Mouse (Mus musculus): ENCODE measurements around the gene Cdk2ap2. TPM values are rescaled to one million over a fixed set of nuclear protein-coding genes. Genes with fewer than 3 reads are reported as not detected.
"Not testable (repeated sequence)": the region's sequence is repeated elsewhere in the genome, so short reads cannot be mapped to it uniquely, and the experiment has no call there.

The Cdk2ap2 gene
- polyA plus RNA-seq (2015; fragmentation: Nextera tagmentation; extraction: Ambion mirVana), result 78.7 and 82.1 TPM in 2 replicates

DNA sequence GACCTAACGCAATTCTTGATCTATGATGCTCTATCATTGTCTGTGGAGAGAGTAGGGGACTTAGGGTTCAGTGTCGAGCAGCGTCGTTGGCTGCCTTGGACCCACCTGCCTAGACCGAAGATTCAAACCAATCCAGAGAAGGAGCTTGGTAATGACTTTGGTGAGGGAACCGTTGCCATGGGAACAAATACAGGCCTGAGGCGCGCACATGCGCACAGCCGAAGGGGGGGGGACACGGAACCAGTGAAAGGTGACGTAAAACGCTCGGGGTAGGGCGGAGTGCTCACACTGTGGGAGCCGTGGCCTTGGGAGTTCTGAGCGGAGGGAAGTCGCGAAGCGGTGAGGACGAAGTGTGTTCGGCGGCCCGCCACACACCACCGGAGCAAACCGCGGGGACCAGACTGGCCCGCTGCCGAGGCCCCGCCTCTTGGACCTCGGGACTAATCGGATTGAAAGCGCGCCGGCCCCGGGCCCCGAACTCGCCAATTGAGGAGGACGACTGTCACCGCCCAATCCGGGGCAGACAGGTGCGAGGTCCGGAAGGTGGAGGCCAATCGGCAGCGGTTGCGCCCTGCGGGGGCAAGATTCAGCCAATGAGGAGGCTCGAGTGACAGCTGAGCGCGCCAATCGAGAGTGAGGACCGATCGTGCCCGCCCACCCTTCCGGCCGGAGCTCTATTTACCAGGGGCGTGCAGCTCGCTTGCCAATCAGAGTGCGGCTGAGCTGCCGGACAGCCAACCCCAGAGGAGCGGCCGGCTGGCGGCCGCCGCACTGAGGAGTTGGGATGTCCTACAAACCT lies at the start of gene Cdk2ap2:
TSS of gene Cdk2ap2 (plus strand) at position 541 of the 799 bp plus-strand sequence.
- Histone ChIP-seq H3K4me3 (replicated peaks) (peak within 1 kb of the TSS; percentile 54), H3K4me1 (replicated peaks) (peaks cover 53% of the 10 kb centered on the region), H3K4me2 (replicated peaks) (peak within 1 kb of the TSS; percentile 64), H3K9ac (replicated peaks) (peak within 1 kb of the TSS; percentile 65), H3K27ac (peak within 1 kb of the TSS; percentile 87), H3K36me3 (no peaks in the 10 kb centered on the region), H3K9me3 (no peaks in the 10 kb centered on the region), H3K27me3 (peaks cover 6% of the 10 kb centered on the region)
- ATAC-seq, result peak; percentile 94
- under 1% methylated on average over 65 of the region's 65 CpGs for WGBS

DNA sequence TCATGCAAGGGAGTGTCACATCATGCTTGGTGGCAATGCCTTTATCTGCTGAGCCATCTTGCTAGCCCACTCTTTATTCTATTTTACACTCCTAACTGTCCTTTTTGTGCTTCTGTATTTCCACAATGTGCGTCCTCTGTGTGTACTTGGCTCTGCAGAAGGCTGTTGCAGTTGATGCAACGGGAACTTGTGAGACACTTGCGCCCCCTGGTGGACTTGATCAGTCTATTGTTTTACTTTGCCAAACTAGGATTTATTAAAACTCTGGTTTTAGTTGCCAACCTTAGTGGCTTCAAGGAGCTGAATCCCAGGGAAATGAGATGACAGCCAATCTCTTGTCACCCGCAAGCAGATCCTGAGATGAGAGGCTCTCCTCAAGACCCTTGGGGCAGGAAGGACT lies 49.1 kb upstream of the Cdk2ap2 start:
- Histone ChIP-seq H3K27me3 (no peaks in the 10 kb centered on the region), H3K27ac (no peak overlapping the region), H3K9me3 (no peaks in the 10 kb centered on the region), H3K36me3 (no peaks in the 10 kb centered on the region), H3K9ac (replicated peaks) (no peak overlapping the region), H3K4me2 (replicated peaks) (no peak overlapping the region), H3K4me1 (replicated peaks) (no peaks in the 10 kb centered on the region), H3K4me3 (replicated peaks) (no peak overlapping the region)
- no peak for ATAC-seq
- 19% methylated on average over 4 of the region's 4 CpGs for WGBS

DNA sequence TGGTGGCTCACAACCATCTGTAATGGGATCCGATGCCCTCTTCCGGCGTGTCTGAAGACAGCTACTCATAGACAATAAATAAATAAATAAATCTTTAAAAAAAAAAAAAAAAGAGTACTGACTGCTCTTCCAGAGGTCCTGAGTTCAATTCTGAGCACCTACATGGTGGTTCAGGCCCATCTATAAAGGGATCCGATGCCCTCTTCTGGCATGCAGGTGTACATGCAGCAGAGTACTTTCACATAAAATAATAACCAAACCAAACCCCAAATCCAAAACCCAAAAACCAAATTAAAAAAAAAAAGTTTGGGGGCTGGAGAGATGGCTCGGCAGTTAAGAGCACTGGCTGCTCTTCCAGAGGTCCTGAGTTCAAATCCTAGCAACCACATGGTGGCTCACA lies 47.9 kb upstream of the Cdk2ap2 start:
- H3K4me3 ChIP-seq (replicated peaks); H3K27me3 ChIP-seq; H3K4me1 ChIP-seq (replicated peaks); H3K4me2 ChIP-seq (replicated peaks); H3K9me3 ChIP-seq; H3K36me3 ChIP-seq; H3K9ac ChIP-seq (replicated peaks); H3K27ac ChIP-seq; ATAC-seq: not testable (repeated sequence)
- 75% methylated on average over 5 of the region's 5 CpGs for WGBS

DNA sequence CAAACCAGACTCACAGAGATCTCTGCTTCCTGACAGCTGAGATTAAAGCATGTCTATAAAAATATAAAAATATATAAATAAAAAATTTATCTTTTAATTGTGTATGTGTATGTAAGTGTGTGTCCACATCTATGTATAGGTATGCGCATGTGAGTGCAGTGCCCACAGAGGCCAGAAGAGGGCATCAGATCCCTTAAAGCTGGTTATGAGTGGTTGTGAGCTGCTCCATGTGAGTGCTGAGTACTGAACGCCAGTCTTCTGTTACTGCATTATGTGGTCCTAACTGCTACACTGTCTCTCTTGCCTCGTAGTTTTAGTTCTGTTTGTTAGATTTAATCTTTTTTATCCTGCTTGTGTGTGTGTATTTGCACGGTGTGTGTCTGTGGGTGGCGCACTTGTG lies 46.0 kb upstream of the Cdk2ap2 start:
- no peak overlapping the region for H3K9ac ChIP-seq (replicated peaks)
- no peak overlapping the region for H3K27ac ChIP-seq
- no peaks in the 10 kb centered on the region for H3K4me1 ChIP-seq (replicated peaks)
- H3K4me3 ChIP-seq (replicated peaks), result no peak overlapping the region
- no peaks in the 10 kb centered on the region for H3K36me3 ChIP-seq
- no peak overlapping the region for H3K4me2 ChIP-seq (replicated peaks)
- no peaks in the 10 kb centered on the region for H3K9me3 ChIP-seq
- no peak for ATAC-seq
- WGBS, result 95% methylated on average over 5 of the region's 5 CpGs
- no peaks in the 10 kb centered on the region for H3K27me3 ChIP-seq

DNA sequence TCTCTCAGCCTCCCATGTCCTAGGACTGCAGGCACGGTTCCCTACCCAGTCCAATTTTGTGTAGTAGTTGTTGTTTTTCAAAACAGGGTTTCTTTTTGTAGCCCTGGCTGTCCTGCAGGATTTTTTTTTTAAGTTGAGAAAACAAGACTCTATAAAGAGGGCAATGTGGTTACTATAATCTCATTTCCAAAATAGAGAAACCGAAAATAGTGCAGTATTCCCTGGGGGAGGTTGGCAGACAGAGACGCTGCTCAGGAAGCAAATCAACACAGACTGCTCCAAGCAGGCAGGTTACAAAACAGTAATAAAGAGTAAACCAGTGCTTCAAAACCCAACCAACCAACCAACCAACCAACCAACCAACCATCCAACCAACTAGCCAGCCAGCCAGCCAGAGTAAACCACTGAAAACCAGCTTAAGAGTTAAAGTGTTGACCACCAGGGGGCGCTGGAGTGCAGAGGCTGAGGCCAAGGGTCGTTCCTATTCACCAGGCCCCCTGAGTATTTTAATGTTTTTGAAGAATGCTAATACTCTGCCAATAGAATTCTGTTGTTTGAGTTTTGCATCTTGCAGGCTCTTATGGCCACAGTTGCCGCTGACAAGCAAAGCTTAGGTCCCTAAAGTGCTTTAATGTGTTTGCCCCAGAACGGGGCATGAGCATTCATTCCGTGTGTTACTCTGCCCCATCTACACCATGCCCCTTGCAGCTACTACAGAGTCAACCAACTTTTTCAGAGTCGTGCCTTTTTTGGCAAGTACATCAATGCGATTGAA lies 45.1 kb upstream of the Cdk2ap2 start:
- Histone ChIP-seq H3K9me3 (no peaks in the 10 kb centered on the region), H3K4me1 (replicated peaks) (no peaks in the 10 kb centered on the region), H3K4me2 (replicated peaks) (no peak overlapping the region), H3K27ac (no peak overlapping the region), H3K4me3 (replicated peaks) (no peak overlapping the region), H3K9ac (replicated peaks) (no peak overlapping the region), H3K27me3 (no peaks in the 10 kb centered on the region), H3K36me3 (no peaks in the 10 kb centered on the region)
- WGBS, result 56% methylated on average over 10 of the region's 10 CpGs
- ATAC-seq, result no peak

DNA sequence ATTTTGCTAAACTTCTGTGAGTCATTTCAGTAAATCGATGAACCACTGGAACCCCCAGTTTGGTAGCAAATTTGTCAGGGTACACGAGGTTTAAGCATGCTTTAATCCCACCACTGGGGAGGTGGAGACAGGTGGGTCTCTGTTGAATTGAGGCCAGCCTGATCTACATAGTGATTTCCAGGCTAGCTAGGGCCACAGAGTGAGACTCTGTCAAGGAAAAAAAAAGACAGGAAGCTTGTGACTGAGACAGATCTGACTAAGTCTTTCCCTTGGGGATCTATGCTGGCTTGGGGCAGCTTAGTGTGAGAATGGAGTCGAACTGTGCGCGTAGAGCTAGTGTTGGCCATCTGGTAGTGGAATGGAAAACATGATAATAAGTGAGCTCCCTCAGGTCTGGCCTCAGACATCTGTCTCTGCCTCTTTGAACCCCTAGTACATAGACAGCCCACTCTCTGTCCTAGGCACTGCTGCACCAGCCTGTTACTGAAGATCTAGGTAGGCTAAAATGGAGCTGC lies 44.4 kb upstream of the Cdk2ap2 start:
- Histone ChIP-seq H3K9me3 (no peaks in the 10 kb centered on the region), H3K36me3 (no peaks in the 10 kb centered on the region), H3K9ac (replicated peaks) (no peak overlapping the region), H3K4me2 (replicated peaks) (no peak overlapping the region), H3K4me3 (replicated peaks) (no peak overlapping the region), H3K27me3 (no peaks in the 10 kb centered on the region), H3K4me1 (replicated peaks) (no peaks in the 10 kb centered on the region), H3K27ac (no peak overlapping the region)
- no peak for ATAC-seq
- 68% methylated on average over 5 of the region's 5 CpGs for WGBS

DNA sequence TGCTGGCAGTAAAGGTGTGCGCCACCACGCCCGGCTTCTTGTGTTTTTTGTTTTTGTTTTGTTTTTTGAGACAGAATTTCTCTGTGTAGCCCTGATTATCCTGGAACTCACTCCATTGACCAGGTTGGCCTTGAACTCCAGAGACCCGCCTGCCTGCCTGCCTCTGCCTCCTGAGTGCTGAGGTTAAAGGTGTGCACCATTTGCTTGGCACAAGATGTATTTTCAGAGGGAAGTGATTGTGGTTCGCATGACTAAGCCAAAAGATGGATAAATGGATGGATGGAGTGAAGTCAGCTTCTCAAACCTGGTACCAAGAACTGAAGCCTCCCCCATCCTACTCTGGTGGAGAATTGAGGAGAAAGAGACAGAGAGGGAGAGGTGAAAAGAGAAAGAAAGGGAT lies 42.4 kb upstream of the Cdk2ap2 start:
- ATAC-seq, result no peak

DNA sequence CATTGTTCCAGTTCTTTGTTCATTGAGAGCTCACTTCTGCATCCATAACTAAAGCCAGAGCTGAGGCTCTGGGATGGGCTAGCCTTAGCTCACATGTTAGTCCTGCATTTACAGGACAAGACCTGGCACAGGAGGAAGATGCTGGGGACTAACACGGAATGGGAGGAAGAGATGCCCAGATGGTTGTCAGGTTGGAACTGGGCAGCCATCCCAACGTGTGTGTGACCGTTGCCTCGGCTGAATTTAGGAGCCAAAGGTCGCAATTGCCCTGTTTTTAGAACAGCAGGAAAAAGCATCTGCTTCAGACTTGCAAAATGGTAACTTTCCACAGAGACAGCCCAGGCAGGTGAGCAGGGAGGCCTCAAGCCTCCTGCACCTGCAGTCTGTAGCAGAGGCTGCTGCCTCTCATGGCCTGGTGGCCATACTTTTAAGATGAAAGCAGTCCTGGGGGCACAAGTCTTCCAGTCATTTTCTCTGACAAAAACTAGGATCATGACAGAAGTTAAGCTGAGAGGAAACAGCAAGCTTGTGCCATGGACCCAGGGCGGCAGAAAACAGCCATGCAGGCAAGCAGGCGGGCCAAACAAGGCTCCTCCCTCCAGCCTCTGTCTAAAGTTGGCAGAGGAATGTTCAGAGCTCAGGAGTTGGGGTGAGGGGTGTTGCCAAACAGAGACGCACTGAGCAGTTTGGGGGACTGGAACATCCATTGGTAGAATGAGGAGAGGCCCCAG lies 41.6 kb upstream of the Cdk2ap2 start:
- Histone ChIP-seq H3K36me3 (no peaks in the 10 kb centered on the region), H3K27me3 (no peaks in the 10 kb centered on the region), H3K4me1 (replicated peaks) (no peaks in the 10 kb centered on the region), H3K4me2 (replicated peaks) (no peak overlapping the region), H3K9ac (replicated peaks) (no peak overlapping the region), H3K9me3 (no peaks in the 10 kb centered on the region), H3K4me3 (replicated peaks) (no peak overlapping the region), H3K27ac (no peak overlapping the region)
- 66% methylated on average over 8 of the region's 8 CpGs for WGBS
- no peak for ATAC-seq

More for the DNA sequence above, 42.4 kb upstream of the Cdk2ap2 start:
- Histone ChIP-seq H3K27ac (no peak overlapping the region), H3K36me3 (no peaks in the 10 kb centered on the region), H3K9me3 (no peaks in the 10 kb centered on the region), H3K4me1 (replicated peaks) (no peaks in the 10 kb centered on the region), H3K4me2 (replicated peaks) (no peak overlapping the region), H3K9ac (replicated peaks) (no peak overlapping the region), H3K27me3 (no peaks in the 10 kb centered on the region), H3K4me3 (replicated peaks) (no peak overlapping the region)
- WGBS, result 87% methylated on average over 5 of the region's 5 CpGs

DNA sequence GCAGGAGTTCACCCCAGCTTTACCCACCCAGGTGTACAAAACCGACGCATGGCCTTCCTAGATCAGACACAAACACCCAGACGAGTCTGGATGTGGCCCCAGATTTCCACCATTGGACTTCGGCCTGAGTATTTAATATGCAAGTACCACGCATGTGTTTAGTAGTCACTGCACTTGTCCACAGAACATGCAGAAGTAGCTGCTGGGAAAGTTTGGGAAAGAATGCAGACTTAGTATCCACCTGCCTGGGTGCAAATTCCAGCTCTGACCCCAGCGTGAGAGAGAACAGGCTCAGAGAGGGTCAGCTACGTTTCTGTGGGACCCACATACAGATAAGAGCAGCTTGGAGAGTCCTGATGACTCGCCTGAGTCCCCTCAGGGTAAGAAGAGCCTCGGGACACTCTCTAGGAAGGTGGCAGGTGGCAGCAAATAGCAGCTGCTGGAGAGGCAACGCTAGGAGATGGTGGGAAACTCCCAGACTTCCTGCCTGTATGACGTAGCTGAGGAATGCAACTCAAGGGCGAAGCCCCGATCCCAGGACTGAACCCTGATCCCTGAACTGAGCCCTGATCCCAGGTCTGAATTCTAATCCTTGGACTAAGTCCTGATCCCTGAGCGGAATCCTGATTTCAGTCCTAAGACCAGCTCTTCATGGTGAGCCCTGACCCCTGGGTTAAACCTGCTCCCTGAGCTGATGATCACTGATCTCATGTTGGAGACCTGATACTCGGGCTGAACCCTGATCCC lies 40.9 kb upstream of the Cdk2ap2 start:
- H3K9me3 ChIP-seq, result no peaks in the 10 kb centered on the region
- ATAC-seq, result no peak
- no peaks in the 10 kb centered on the region for H3K4me1 ChIP-seq (replicated peaks)
- H3K9ac ChIP-seq (replicated peaks), result no peak overlapping the region
- no peak overlapping the region for H3K4me3 ChIP-seq (replicated peaks)
- H3K27me3 ChIP-seq, result no peaks in the 10 kb centered on the region
- WGBS, result 71% methylated on average over 15 of the region's 15 CpGs
- H3K27ac ChIP-seq, result no peak overlapping the region
- H3K4me2 ChIP-seq (replicated peaks), result no peak overlapping the region
- H3K36me3 ChIP-seq, result no peaks in the 10 kb centered on the region

DNA sequence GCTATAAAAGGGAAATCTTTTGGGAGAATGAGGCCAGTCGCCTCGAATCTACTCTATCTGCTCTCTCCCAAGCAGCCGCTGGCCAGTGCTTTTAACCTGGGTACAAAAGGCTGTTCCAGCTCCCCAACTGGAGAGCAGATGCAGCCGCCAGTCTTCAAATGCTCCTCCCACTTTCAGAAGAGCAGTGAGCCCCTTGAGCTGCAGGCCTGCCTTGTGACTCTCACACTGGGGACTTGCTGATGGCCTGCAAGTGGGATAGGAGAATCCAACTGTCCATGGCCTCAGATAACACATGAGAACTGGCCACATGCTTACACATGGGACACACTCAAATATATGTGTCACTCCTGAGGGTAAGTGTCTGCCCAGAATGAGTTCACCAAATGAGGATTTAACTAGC lies 40.3 kb upstream of the Cdk2ap2 start:
- Histone ChIP-seq H3K4me1 (replicated peaks) (no peaks in the 10 kb centered on the region), H3K27me3 (no peaks in the 10 kb centered on the region), H3K9ac (replicated peaks) (no peak overlapping the region), H3K9me3 (no peaks in the 10 kb centered on the region), H3K4me2 (replicated peaks) (no peak overlapping the region), H3K4me3 (replicated peaks) (no peak overlapping the region), H3K36me3 (no peaks in the 10 kb centered on the region), H3K27ac (no peak overlapping the region)
- WGBS, result 38% methylated on average over 4 of the region's 4 CpGs
- ATAC-seq, result no peak

DNA sequence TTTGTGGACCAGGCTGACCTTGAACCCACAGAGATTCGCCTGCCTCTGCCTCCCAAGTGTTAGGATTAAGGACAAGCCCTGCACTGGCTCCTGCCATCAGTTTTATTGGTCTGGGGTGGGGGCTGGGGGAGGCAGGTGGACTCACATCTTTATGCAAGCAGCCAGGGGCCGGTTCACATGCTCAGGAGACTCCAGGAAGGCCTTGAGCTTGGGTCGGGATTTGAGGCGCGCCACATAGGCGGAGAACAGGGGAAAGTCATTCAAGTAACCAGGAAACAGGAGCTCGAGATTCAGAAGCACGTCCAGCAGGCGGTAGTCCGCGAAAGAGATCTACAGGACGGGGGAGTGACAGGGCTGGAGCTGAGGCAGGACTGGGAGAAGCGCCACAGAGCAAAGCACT lies 39.6 kb upstream of the Cdk2ap2 start:
- no peak for ATAC-seq
- no peaks in the 10 kb centered on the region for H3K9me3 ChIP-seq
- WGBS, result 87% methylated on average over 13 of the region's 13 CpGs
- no peaks in the 10 kb centered on the region for H3K27me3 ChIP-seq
- no peak overlapping the region for H3K4me3 ChIP-seq (replicated peaks)
- no peak overlapping the region for H3K27ac ChIP-seq
- H3K4me2 ChIP-seq (replicated peaks), result no peak overlapping the region
- no peaks in the 10 kb centered on the region for H3K4me1 ChIP-seq (replicated peaks)
- no peak overlapping the region for H3K9ac ChIP-seq (replicated peaks)
- no peaks in the 10 kb centered on the region for H3K36me3 ChIP-seq
